Mouse (Mus musculus) kidney, postnatal 25 days (tissue): ENCODE results near the gene Agpat2.

Experiments
- DNase-seq, 2 experiments: peaks; one replicate each; pipeline ENCODE4 v3.0.0; 2021; ENCODE audit warnings: mixed read lengths in 2 of 2

Gene Agpat2

DNA sequence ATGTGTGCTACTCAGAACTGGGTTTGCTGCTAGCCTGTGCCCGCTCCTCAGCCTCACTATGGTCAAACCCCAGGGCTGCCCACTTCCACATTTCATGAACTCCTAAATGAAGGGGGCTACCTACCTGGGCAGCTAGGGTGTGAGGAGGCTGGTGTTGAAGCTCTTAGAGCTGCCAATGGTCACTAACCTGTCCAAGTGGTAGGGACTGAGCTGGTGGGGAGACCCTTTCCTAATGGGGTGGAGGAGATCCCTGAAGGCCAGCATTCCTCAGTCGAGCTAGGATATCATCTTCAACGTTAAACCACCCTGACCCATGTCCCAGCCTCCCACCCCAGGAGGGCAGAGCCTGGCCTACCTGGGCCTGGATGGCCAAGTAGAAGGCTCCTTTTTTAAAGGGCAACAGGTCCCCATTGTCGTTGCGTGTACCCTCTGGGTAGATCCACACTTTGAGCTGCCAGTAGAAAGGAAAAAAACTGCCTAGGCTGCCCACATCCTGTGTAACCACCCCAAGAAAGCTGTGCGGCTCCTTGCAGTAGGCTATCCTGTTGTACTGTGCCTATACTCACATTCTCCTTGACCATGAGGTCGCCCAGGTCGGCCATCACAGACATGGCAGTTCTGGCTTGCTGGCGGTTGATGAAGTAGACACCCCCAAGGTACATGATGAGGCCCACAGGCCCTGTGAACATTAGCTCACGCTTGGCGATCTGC is 8.3 kb downstream of the Agpat2 start:
- peak in 1 of 2 experiments; percentile 35 for DNase-seq

DNA sequence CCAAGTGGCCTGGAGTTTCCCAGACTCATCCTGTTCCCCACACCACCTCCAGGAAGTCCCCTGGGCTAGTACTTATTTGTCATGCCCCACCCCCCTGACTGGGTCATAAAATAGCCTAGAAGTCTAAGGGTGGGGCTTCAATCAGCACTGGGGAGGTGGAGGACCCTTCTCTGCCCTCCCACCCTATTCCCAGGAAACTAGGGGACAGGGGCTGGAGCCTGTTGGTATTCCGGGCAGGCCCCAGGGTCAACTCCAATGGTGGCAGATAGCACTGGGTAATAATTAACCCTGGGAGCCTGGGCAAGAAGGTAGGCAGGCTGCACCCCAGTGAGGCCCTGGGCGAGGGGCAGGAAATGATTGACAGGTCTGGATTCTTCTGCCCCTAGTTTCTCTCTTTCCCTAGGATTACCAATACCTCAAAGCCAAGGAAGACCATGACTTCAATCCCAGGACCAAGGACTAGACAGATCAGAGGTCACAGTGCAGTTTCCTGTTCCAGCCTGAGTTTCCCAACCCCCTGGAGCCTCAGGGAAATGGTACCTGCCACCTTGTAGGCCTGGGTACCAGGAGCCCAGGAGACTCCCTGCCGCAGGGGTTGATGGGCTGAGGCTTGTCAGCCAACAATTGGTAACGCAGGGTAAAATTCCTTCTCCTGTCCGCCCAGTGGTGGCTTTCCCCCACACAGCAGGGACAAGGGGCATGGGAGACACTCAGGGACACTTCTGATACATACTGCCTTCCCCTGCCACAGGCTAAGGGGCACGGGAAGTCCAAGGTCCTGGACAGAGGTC is 9.1 kb downstream of the Agpat2 start:
- DNase-seq, result peak; percentile 72 to 86

DNA sequence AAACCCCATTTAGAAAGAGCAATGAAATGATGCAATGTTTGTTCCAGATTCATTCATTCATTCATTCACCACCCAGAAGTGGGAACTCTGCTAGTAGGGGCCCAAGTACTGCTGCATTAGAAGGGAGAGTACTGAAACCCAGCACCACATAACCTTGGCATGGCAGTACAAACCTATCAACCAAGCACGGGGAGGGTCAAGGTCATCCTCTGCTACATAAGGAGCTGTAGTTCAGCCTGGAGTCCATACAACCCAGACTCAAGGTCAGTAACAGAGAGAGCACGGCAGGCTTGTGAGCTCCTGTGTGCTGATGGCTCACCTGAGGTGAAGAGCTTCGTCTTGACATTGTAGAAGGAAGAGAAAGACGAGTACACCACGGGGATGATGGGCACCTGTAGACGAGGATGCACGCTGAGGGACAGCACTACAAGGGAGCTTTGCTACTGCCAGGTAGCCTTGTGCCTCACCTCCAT is 9.7 kb downstream of the Agpat2 start:
- no peak for DNase-seq

DNA sequence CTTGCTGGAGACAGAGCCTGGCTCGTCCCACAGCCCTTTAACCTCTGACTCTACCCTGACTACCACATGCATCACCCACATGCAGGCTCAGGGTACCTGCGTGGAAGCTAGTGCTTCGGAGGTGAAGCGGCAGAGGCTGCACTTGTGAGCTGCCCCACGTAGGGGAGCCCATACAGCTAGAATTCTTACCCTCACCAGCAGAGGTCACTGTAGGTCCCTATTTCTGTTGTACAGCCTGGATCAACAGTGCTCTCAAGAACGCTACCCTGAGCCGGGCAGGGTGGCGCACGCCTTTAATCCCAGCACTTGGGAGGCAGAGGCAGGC is 10.2 kb downstream of the Agpat2 start:
- peak; percentile 79 to 83 for DNase-seq

GRCm38 (mm10) chr2:26593211-26594021 is 10.8 kb downstream of the Agpat2 start:
- DNase-seq, result peak in 1 of 2 experiments; percentile 61

GRCm38 (mm10) chr2:26591416-26591815 is 12.8 kb downstream of the Agpat2 start:
- no peak for DNase-seq

- no peak for DNase-seq
These were observed 13.3 kb downstream of the Agpat2 start for GRCm38 (mm10) chr2:26590962-26591361.

DNA sequence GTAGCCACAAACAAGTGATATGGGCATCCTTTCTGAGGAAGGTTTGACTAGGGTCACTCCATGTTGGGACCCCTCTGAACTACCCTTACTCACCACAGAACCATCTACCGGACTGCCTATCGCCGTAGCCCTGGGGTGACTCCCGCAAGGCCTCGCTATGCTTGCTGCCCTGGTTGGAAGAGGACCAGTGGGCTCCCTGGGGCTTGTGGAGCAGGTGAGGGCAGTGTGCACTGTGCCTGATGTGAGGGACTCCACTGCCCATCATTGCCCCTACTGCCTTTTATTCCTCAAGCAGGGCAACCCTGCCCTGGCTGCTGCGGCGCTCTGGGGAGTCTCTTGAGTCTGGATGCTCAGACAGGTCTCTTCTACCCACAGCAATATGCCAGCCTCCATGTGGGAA is 13.9 kb downstream of the Agpat2 start:
- DNase-seq, result no peak

GRCm38 (mm10) chr2:26589284-26589683 is 14.9 kb downstream of the Agpat2 start:
- no peak for DNase-seq

GRCm38 (mm10) chr2:26588573-26588972 is 15.6 kb downstream of the Agpat2 start:
- no peak for DNase-seq

- no peak for DNase-seq
These were observed 17.2 kb downstream of the Agpat2 start for GRCm38 (mm10) chr2:26587044-26587405.

DNA sequence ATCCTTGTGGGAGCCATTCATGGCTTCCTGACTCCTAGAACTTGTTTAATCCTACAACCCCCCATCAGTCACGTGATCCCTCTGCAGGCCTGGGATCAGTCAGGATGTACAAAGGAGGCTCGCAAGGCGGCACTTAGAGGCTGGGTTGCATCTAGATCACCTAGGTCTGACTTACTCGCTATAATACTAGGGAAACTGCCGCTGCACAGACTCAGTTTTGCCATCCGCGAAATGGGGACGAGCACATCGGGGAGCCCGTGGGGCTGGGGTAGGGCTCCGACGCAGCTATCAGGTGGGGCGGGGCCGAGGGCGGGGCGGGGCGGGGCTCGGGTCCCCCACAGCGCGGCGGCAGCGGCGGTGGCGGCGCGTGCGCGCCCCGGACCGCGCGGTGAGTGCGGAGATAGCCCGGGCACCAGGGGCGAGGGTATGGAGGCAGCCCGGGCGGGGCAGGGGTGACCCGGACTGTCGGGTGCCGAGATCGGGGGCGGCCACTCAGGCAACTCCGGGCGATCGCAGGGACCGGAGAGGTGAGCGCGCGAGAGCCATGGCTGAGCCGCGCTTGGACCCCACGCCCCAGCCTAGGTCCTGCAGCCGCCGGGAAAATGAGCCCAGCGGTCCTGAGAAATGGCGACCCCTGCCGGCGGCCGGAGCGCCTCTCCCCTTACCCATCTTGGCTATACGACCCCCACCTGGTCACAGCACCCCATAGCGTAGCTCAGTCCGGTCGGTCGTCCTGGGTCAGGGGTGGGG is 17.7 kb downstream of the Agpat2 start, which contains the start of gene Gm20532:
Gene Gm20532 (plus strand): TSS at position 346 of the 750 bp plus-strand sequence.
- peak; percentile 67 to 76 for DNase-seq

- no peak for DNase-seq
These were observed 18.5 kb downstream of the Agpat2 start for GRCm38 (mm10) chr2:26585713-26586112.

DNA sequence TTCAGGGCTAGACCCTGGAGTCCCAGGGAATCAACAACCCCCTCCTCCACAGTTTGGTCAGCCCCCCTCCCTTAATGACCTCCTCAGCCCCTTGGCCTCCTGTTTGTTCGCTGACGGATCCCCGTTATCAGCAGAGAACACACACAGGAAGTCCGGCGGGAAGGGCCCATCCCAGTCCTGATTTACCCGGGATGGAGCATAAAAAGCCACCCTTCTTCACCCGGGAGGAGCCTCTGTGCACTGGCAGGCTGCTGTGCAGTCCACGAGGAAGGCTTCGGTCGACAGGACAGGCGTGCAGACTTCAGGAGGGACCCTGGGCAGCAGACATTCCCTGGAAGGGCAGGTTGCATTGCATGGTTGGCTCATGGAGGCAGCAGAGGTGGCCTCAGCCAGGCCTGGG is 20.6 kb downstream of the Agpat2 start:
- peak; percentile 79 to 90 for DNase-seq

DNA sequence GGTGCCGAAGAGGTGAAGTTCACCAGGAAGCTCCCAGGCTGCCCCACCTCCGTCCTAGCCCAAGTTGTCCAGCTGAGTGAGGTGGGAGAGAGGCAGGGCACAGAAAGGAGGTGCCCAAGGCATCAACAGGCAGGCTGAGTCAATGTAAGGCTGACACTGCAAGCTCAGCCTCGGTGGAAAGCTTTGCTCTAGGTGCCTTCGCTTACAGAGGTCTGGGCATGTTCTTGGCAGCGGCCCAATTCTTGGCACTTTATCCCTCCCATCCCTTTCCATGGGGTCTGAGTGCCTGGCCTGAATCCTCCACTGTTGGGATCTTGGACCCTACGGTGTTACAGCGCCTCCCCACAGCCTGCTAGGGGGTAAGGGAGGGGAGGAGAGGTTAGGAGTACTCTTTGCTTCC is 21.5 kb downstream of the Agpat2 start:
- DNase-seq, result peak; percentile 49 to 52

GRCm38 (mm10) chr2:26582203-26582602 is 22.0 kb downstream of the Agpat2 start:
- DNase-seq, result peak; percentile 76 to 80

DNA sequence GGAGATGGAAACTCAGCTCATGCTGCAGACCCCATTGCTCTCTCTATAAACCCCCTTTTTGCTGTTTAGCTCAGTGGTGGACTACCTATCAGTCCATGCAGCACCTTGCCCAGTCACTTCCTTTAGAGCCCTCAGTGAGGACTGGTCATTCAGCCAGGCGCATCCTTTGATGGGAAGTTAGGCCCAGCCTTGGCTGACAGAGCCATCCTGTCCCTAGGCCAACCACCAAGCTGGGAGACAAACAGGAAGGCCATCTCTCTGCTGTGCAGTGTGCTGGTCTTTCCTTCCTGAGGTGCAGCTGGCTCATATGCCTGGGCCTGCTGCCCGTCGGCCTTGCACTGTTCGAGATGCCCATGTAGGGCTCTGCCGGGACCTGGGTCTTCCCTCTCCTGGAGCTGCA is 23.5 kb downstream of the Agpat2 start:
- DNase-seq, result peak; percentile 60 to 77

GRCm38 (mm10) chr2:26579714-26580113 is 24.5 kb downstream of the Agpat2 start, which contains the start of gene Egfl7:
TSS of gene Egfl7 (plus strand) at chr2:26580014.
- no peak for DNase-seq

DNA sequence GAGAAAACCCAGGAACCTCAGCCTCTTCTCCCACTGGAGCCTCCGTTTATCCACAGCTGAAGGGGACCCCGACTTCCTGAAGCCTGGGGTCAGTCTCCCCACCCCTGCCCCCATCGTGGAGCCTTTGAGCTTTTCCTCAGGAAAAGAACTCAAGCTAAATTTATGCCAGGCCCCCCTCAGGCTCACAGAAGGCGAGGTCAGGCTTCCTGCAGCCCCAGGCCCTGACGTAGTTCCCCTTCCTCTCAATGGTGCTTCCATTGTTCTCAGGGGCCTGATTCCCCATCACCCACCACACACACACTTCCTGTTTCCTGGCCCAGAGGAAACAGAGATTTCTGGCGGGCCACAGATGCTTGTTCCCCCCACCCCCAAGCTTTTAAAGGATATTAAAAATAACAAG is 25.8 kb downstream of the Agpat2 start:
- DNase-seq, result peak; percentile 73 to 92

DNA sequence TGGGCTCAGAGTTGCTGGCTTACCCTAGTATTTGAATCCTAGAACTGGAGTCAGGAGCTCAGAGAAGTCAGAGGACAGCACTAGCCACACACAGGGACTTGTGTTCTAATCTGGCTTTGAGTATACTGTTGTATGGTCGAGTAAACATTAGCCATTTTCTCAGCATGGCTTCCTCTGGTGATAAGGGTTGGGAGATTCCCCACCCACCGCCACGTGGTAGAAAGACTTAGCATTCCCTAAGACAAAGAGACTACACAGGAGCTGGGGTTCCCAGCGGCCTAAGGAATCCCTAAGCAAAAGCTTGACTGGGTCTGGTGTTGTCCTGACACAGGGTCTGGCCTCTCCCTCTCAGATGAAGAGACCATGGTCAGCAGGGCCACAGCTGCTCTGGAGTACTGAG is 27.8 kb downstream of the Agpat2 start:
- DNase-seq, result no peak

DNA sequence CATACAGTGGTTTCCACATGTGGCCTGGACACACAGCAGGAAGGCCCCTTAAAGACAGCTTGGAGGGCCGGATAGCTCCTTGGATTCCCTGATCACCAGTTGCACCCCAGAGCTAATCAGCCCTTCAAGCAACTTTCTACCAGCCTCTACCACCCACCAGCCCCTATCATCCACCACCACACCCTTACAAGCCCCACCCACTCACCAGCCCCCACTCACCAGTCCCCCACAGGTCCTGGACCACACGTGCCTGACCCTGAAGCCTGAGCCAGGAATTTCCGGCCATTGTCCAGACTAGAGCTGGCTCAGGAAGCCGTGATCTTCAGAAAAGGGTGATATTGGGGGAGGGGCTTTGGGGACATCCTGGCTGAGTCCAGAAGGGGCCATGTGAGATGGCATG is 28.4 kb downstream of the Agpat2 start:
- DNase-seq, result peak; percentile 78 to 91

DNA sequence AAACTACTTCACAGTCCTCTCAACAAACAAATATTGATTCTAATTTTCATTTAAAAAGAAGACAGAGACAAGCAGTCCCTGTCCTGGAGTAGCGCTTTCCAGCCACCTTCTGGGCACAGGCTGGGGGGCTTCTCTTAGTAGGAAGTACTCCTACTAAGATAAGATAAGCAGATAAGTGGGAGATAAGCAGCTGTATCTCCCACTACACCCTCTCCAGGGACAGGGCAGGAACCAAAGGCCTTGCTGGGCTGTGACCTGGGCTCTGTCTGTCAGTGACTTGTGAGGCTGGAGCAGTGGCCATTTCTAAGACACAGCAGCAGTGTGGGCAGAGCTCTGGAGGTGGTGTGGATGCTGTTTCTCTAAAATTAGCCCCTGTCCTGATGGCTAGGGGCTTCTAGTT is 28.8 kb downstream of the Agpat2 start:
- DNase-seq, result no peak

DNA sequence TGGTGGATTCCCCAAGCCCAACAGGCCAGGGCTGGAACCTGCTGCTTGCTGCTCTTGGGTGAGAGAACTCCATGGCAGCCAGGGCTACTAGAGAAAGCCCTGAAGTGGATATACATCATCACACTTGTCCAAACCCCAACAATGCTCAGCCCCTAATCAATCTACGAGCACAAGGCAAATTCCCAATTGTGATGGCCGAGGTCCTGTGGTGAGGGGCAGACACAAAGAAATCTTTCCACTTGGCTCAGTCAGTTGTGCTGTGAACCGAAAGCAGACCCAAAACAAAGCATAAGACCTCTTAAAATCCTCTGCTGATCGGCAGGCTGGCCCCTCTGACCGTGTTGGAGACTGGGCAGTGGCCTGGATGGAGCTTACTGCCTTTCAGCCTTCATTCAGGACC is 29.4 kb downstream of the Agpat2 start:
- DNase-seq, result no peak
